Mouse (Mus musculus) ES-Bruce4 (cell line): ENCODE data around the gene Trmo.

Experiments
- CTCF ChIP-seq: IDR thresholded peaks from one replicate; pipeline ENCODE4 v1.8.1; 2011; ENCODE audit warnings: low read depth, low read length
- EP300 ChIP-seq: IDR thresholded peaks from 2 replicates; pipeline ENCODE4 v1.6.1; 2011; ENCODE audit warnings: low read depth, low read length; ENCODE audit not compliant: insufficient read depth

DNA sequence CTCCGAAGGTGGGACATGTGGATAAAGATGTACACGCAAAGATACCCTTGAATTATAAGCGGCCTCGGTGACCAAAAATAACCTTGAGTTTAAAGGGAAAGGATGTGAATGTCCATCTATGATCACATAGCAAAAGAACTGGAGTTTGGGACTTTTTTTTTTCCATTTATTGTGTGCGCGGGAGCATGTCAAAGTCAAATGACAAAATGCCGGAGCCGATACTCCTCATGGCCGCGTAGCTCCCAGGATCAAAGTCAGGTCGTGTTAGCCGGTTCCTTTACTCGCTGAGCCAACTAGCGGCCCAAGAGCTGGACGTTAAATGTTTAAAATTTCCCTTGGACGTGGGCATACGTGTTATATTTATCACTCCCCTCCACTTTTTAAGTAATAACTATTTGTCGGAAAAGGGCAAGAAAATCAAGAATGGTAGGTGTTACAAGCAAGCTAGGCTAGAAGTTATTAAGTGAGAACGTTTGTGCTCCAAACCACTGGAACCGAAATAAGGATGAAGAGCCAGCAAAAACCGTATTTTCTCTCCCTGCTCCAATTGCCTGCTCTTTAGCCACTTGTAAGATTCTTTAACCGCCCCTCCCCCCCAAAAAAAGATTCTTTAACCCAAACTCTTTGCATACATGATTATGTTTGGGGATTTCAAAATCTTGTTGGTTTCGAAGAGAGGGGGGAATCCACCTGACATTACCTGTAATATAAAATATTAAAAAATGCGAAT is 540 bp upstream of the Trmo start:
- no peak for TF ChIP-seq EP300
- no peak for TF ChIP-seq CTCF
